Mouse (Mus musculus) myocyte (in vitro differentiated cells): ENCODE measurements around the gene Gm10228. TPM values are rescaled to one million over a fixed set of nuclear protein-coding genes. Genes with fewer than 3 reads are reported as not detected.
"Not testable (repeated sequence)": the region's sequence is repeated elsewhere in the genome, so short reads cannot be mapped to it uniquely, and the experiment has no call there.

ENCODE experiments used
- H3K27me3 ChIP-seq: one replicate; pipeline ENCODE4 v1.6.1; 2011; ENCODE audit not compliant: control insufficient read depth, insufficient read depth, insufficient read length
- H3K36me3 ChIP-seq: one replicate; pipeline ENCODE4 v1.6.1; 2011; ENCODE audit not compliant: control insufficient read depth, insufficient read depth
- H3K4me2 ChIP-seq: one replicate; pipeline ENCODE4 v1.6.1; 2011; ENCODE audit warnings: low read depth, control low read depth
- H3K4me3 ChIP-seq: one replicate; pipeline ENCODE4 v1.5.1; 2011; ENCODE audit warnings: mild to moderate bottlenecking, control low read depth, moderate library complexity
- H3K79me2 ChIP-seq: one replicate; pipeline ENCODE4 v1.6.1; 2011; ENCODE audit not compliant: control insufficient read depth, insufficient read depth
- H3ac ChIP-seq: one replicate; pipeline ENCODE4 v1.6.1; 2011; ENCODE audit not compliant: control insufficient read depth, insufficient read length
- CEBPB ChIP-seq: IDR thresholded peaks from 2 replicates; pipeline ENCODE4 v1.6.1; 2011; ENCODE audit warnings: mild to moderate bottlenecking, moderate library complexity; ENCODE audit not compliant: poor library complexity, insufficient read depth, severe bottlenecking
- E2F4 ChIP-seq: IDR thresholded peaks from one replicate; pipeline ENCODE4 v1.6.1; 2011; ENCODE audit warnings: mild to moderate bottlenecking, control low read depth, moderate library complexity; ENCODE audit not compliant: insufficient read depth
- MAX ChIP-seq: IDR thresholded peaks from one replicate; pipeline ENCODE4 v1.6.1; 2011; ENCODE audit warnings: low read depth, mild to moderate bottlenecking, control low read depth
- MYOD1 ChIP-seq, 3 experiments: IDR thresholded peaks; one replicate each; pipeline ENCODE4 v1.6.1; 2011; ENCODE audit warnings: control low read depth in 2 of 3, low read depth in 2 of 3, mild to moderate bottlenecking in 2 of 3, moderate library complexity in 1 of 3; ENCODE audit not compliant: insufficient read length in 2 of 3, control insufficient read depth in 1 of 3
- MYOG ChIP-seq, 3 experiments: IDR thresholded peaks; one replicate each; pipeline ENCODE4 v1.6.1; 2011; ENCODE audit warnings: control low read depth in 2 of 3, low read depth in 2 of 3, mild to moderate bottlenecking in 2 of 3; ENCODE audit not compliant: insufficient read length in 2 of 3, control insufficient read depth in 1 of 3, insufficient read depth in 1 of 3
- POLR2A ChIP-seq: IDR thresholded peaks from one replicate; pipeline ENCODE4 v1.6.1; 2011; ENCODE audit warnings: low read depth, mild to moderate bottlenecking, control low read depth, moderate library complexity; ENCODE audit not compliant: insufficient read length
- POLR2AphosphoS2 ChIP-seq: IDR thresholded peaks from one replicate; pipeline ENCODE4 v1.6.1; 2011; ENCODE audit warnings: low read depth, control low read depth; ENCODE audit not compliant: insufficient read length
- REST ChIP-seq: IDR thresholded peaks from one replicate; pipeline ENCODE4 v1.6.1; 2011; ENCODE audit warnings: mild to moderate bottlenecking, control low read depth, moderate library complexity; ENCODE audit not compliant: insufficient read depth, insufficient read length
- SRF ChIP-seq: IDR thresholded peaks from one replicate; pipeline ENCODE4 v1.6.1; 2011; ENCODE audit warnings: low read depth; ENCODE audit not compliant: control insufficient read depth, insufficient read length
- TCF12 ChIP-seq: IDR thresholded peaks from one replicate; pipeline ENCODE4 v1.6.1; 2011; ENCODE audit warnings: mild to moderate bottlenecking, control low read depth; ENCODE audit not compliant: poor library complexity, insufficient read depth, severe bottlenecking
- TCF3 ChIP-seq: IDR thresholded peaks from one replicate; pipeline ENCODE4 v1.6.1; 2011; ENCODE audit warnings: low read depth, control low read depth; ENCODE audit not compliant: insufficient read length
- USF1 ChIP-seq: IDR thresholded peaks from one replicate; pipeline ENCODE4 v1.6.1; 2011; ENCODE audit warnings: low read depth, mild to moderate bottlenecking, control low read depth, moderate library complexity
- polyA plus RNA-seq: library from polyadenylated mRNA; unstranded; fragments of >200 nt; fragmentation: generic; extraction: Trizol; gene quantifications from one replicate; pipeline ENCODE4 v1.2.1, GENCODE M21; 2012; ENCODE audit warnings: missing spikeins

Gm10228 gene
- not detected for polyA plus RNA-seq

DNA sequence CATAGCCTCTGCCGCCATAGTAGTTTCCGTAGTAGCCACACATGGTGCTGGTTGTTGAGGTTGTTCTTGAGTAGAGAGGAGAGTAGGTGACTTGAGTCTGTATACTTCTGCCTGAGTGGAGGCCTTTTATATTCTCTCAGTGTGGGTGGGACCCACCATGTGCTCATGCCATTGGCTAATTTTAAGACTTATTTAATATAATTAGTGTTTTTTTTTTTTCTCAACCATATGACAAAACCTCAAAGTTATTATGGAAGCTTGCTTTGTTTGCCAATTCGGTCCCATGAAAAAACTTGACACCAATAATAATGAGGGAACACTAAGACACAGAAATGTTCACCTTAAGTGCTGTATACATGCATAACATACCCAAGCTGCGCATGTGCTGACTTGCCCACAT lies at the start of gene Gm10228:
Gm10228 (minus strand) TSS at position 101 of the 400 bp plus-strand sequence.
- not testable (repeated sequence) for H3K4me2 ChIP-seq, H3K4me3 ChIP-seq, H3ac ChIP-seq, H3K27me3 ChIP-seq, H3K36me3 ChIP-seq, H3K79me2 ChIP-seq

DNA sequence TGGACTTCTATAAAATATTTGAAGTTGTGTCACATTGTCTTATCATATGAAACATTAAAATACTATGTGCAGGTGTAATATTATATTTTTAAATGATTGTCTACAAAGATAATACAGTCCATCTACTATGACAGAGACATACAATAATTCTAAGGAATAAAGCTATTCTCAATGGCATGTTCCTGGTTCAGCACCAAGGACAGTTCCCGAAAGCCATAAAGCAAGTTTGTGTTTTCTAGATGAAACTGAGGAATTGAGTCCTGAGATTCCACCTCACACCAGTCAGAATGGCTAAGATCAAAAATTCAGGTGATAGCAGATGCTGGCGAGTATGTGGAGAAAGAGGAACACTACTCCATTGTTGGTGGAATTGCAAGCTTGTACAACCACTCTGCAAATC lies 29.8 kb upstream of the Gm10228 start:
- not testable (repeated sequence) for H3ac ChIP-seq, H3K79me2 ChIP-seq, H3K36me3 ChIP-seq, H3K4me3 ChIP-seq, H3K4me2 ChIP-seq, H3K27me3 ChIP-seq

DNA sequence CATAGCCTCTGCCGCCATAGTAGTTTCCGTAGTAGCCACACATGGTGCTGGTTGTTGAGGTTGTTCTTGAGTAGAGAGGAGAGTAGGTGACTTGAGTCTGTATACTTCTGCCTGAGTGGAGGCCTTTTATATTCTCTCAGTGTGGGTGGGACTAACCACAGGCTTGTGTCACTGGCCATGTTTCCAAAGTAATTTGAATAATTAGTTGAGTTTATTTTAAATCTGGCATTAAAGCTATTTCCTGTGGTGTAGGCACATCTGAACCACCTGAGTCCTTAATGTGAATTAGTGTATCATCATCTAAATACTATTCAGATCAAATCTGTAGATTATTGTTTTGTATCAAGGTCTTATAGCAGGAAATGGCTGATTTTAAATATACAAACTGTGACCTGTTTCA lies 22.6 kb upstream of the Gm10228 start, which contains the start of gene 1110025L11Rik:
1110025L11Rik (minus strand) TSS at position 101 of the 400 bp plus-strand sequence.
- H3K4me3 ChIP-seq, H3K79me2 ChIP-seq, H3K4me2 ChIP-seq, H3K27me3 ChIP-seq, H3ac ChIP-seq, H3K36me3 ChIP-seq: not testable (repeated sequence)

DNA sequence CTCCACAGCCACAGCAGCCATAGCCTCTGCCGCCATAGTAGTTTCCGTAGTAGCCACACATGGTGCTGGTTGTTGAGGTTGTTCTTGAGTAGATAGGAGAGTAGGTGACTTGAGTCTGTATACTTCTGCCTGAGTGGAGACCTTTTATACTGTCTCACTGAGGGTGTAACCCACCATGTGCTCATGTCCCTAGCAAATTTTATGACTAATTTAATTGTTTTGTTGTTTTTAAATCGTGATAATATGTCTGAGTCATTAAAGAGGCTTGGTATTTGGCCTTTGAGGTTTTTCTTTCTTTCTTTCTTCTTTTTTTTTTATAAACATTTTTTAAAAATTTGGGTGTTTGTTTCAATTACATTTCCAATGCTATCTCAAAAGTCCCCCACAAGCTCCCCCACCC lies 6.5 kb upstream of the Gm10228 start, which contains the start of gene Krtap6-5:
Krtap6-5 (minus strand) TSS at position 101 of the 400 bp plus-strand sequence.
- no peaks in the 10 kb centered on the region for H3K36me3 ChIP-seq
- H3K79me2 ChIP-seq: no peaks in the 10 kb centered on the region
- H3K4me2 ChIP-seq: no peak within 1 kb of the TSS
- no peak for TF ChIP-seq SRF
- no peak for TF ChIP-seq E2F4
- no peak within 1 kb of the TSS for H3ac ChIP-seq
- H3K4me3 ChIP-seq: no peak within 1 kb of the TSS
- no peaks in the 10 kb centered on the region for H3K27me3 ChIP-seq

DNA sequence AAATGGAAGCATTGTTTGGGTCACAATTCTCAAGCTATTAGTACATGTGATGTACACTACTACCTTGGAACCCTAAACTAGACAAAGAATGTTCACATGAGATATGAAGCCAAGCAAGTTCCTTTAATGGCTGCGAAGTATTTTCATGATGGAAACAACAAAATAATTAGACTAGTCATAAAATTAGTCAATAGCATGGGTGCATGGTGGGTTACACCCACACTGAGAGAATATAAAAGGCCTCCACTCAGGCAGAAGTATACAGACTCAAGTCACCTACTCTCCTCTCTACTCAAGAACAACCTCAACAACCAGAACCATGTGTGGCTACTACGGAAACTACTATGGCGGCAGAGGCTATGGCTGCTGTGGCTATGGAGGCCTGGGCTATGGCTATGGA lies 9.9 kb downstream of the Gm10228 start, which contains the start of gene Krtap6-1:
Krtap6-1 (plus strand) TSS at position 301 of the 400 bp plus-strand sequence.
- H3K4me2 ChIP-seq, H3ac ChIP-seq, H3K4me3 ChIP-seq, H3K36me3 ChIP-seq, H3K27me3 ChIP-seq, H3K79me2 ChIP-seq: not testable (repeated sequence)

DNA sequence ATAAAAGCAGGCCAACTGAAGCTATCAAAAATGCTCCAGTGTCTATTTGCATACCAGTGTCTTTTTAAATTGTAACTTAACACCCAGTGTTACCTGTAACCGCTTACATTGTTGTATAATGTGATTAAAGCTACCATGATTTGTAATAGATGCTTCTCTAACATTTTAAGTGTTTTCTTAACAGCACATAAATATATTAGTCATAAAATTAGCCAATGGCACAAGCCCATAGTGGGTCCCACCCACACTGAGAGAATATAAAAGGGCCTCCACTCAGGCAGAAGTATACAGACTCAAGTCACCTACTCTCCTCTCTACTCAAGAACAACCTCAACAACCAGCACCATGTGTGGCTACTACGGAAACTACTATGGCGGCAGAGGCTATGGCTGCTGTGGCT lies 26.3 kb downstream of the Gm10228 start, which contains the start of gene Gm10229:
Gm10229 (plus strand) TSS at position 301 of the 400 bp plus-strand sequence.
- not testable (repeated sequence) for H3K4me3 ChIP-seq, H3K36me3 ChIP-seq, H3K4me2 ChIP-seq, H3K79me2 ChIP-seq, H3ac ChIP-seq, H3K27me3 ChIP-seq

DNA sequence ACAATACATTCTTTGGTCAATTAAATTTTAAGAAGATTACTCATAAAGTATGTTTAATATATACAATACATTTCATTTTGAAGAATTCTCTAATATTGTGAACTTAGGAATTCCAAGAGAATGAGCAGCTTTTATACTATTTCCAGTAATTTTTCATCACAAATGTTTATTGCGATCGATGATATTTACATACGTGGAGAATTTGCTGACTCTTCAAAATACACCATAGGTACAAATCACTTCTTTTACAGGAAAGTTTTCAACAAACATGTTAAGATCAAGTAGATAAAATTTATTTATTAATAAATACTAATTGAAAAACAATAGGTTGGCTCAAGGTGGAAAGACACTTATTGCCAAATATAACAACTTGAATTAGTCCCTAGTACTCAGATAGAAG lies 27.3 kb downstream of the Gm10228 start:
- no peaks in the 10 kb centered on the region for H3K27me3 ChIP-seq
- no peaks in the 10 kb centered on the region for H3K79me2 ChIP-seq
- H3K4me2 ChIP-seq: no peak overlapping the region
- no peak overlapping the region for H3K4me3 ChIP-seq
- TF ChIP-seq USF1: no peak
- no peak for TF ChIP-seq MAX
- TF ChIP-seq MYOG (IDR thresholded peaks at IDR 0.05; ENCODE audit: control insufficient read depth in 1 of 3, insufficient read depth in 1 of 3, insufficient read length in 2 of 3, low read depth in 2 of 3): no peak
- no peak for TF ChIP-seq POLR2AphosphoS2
- no peaks in the 10 kb centered on the region for H3K36me3 ChIP-seq
- no peak overlapping the region for H3ac ChIP-seq

DNA sequence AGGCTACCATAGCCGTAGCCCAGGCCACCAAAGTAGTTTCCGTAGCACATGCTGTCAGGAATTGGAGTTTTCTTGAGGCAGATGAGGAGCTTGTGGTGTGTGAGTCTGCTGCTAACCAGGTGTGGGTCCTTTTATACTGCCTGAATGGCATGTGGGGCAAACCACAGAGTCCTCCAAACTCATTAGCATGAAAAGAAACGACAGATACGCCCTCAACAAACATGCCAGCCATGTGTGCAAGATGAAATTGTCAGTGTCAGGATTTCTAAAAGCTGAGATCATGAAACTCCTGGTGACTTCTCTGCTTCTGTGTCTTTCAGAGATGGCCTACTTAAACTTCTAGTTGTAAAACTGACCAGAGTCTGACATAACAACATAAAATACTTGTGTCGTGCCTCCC lies 30.6 kb downstream of the Gm10228 start, which contains the start of gene Krtap22-2:
Krtap22-2 (minus strand) TSS at position 101 of the 400 bp plus-strand sequence.
- no peak within 1 kb of the TSS for H3K4me2 ChIP-seq
- TF ChIP-seq REST (no peak), MYOD1 (IDR thresholded peaks at IDR 0.05; ENCODE audit: control insufficient read depth in 1 of 3, insufficient read length in 2 of 3, low read depth in 2 of 3) (no peak), SRF (no peak), POLR2A (no peak), CEBPB (no peak), TCF12 (no peak), POLR2AphosphoS2 (no peak), E2F4 (no peak), USF1 (no peak), TCF3 (no peak), MAX (no peak), MYOG (IDR thresholded peaks at IDR 0.05; ENCODE audit: control insufficient read depth in 1 of 3, insufficient read depth in 1 of 3, insufficient read length in 2 of 3, low read depth in 2 of 3) (no peak)
- no peak within 1 kb of the TSS for H3ac ChIP-seq
- H3K36me3 ChIP-seq: no peaks in the 10 kb centered on the region
- H3K79me2 ChIP-seq: no peaks in the 10 kb centered on the region
- H3K4me3 ChIP-seq: no peak within 1 kb of the TSS
- no peaks in the 10 kb centered on the region for H3K27me3 ChIP-seq
